Mouse (Mus musculus): Measurements from ENCODE around the gene Ctsf. TPM values are rescaled to one million over a fixed set of nuclear protein-coding genes. Genes with fewer than 3 reads are reported as not detected.

Gene Ctsf
- polyA plus RNA-seq, 1 experiment from 2014 or later, result 42.2 TPM

DNA sequence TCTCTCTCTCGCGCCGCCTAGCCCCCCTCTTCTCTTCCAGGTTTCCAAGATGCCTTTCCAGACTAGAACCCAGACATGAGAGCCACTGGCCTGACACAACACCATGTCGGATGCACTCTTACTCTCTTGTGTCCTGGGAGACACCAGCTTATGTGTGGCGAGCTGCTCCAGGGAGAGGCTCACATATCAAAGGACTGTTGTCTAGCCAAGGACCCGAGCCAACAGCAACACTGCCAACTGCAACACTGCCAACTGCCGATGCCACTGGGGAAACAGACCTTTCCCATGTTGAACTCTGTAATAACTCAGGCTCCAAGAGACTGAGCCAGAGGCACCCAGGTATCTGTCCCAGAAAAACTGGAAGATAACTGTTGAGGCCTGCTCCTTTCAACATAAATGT is 25.8 kb upstream of the Ctsf start:
- no peak overlapping the region for H3K27ac ChIP-seq (replicated peaks)
- no peaks in the 10 kb centered on the region for H3K9me3 ChIP-seq
- H3K9ac ChIP-seq, result no peak overlapping the region
- no peak overlapping the region for H3K4me3 ChIP-seq
- H3K4me2 ChIP-seq, result no peak overlapping the region
- ATAC-seq (ENCODE audit: extremely low read depth, insufficient number of reproducible peaks, low FRiP score, low TSS enrichment), result no peak
- H3K4me1 ChIP-seq, result no peaks in the 10 kb centered on the region
- WGBS, result 58% methylated on average over 7 of the region's 7 CpGs
- H3K27me3 ChIP-seq (replicated peaks), result no peaks in the 10 kb centered on the region
- H3K36me3 ChIP-seq, result peaks cover 69% of the 10 kb centered on the region

DNA sequence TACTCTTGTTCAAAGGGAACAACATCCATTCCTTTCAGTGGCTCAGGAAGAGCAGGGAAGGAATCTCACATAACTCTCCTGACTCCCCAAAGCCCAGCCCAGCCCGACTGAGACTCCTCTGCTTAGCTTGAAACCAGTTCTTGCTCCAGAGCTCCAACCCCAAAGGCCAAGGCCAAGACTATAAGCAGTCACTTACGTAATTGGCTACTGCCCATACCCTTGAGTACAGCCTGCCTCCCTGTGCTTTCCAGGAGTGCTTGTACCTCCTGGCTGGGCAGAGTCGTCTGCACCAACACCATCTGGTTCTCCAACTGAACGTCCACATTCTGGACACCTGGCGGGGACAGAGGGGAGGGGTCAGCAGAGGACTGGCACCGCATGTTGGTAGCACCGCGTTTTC is 21.0 kb upstream of the Ctsf start:
- Histone ChIP-seq H3K4me1 (peaks cover 11% of the 10 kb centered on the region), H3K9ac (no peak overlapping the region), H3K9me3 (no peaks in the 10 kb centered on the region), H3K4me2 (no peak overlapping the region), H3K4me3 (no peak overlapping the region), H3K27ac (replicated peaks) (no peak overlapping the region), H3K36me3 (peaks cover 36% of the 10 kb centered on the region), H3K27me3 (replicated peaks) (no peaks in the 10 kb centered on the region)
- ATAC-seq (ENCODE audit: extremely low read depth, insufficient number of reproducible peaks, low FRiP score, low TSS enrichment), result no peak
- WGBS, result 78% methylated on average over 8 of the region's 8 CpGs

DNA sequence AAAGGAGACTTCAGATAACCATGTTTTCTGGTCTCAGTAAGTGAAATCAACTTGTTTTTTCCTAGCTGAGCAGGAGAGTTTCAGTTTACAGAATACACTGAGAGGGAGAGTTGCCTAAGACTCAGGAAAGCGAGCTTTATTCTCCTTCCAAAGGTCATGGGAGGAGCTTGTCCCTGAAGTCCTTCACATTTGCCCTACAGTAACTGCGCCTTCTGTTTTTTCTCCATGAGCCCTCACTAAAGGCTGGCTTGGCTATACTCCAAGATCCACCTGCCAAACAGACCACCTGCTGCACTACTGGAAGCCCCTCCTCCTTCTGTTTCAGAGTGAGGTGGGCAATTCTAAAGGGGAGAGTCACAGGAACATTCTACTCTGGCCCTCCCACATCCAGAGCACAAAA is 18.8 kb upstream of the Ctsf start:
- ATAC-seq (ENCODE audit: extremely low read depth, insufficient number of reproducible peaks, low FRiP score, low TSS enrichment), result no peak
- peaks cover 23% of the 10 kb centered on the region for H3K36me3 ChIP-seq
- peaks cover 17% of the 10 kb centered on the region for H3K4me1 ChIP-seq
- 87% methylated on average over 2 of the region's 2 CpGs for WGBS
- peaks cover 17% of the 10 kb centered on the region for H3K27me3 ChIP-seq (replicated peaks)
- H3K9me3 ChIP-seq, result no peaks in the 10 kb centered on the region
- H3K4me2 ChIP-seq, result no peak overlapping the region
- H3K9ac ChIP-seq, result no peak overlapping the region
- H3K27ac ChIP-seq (replicated peaks), result no peak overlapping the region
- no peak overlapping the region for H3K4me3 ChIP-seq

DNA sequence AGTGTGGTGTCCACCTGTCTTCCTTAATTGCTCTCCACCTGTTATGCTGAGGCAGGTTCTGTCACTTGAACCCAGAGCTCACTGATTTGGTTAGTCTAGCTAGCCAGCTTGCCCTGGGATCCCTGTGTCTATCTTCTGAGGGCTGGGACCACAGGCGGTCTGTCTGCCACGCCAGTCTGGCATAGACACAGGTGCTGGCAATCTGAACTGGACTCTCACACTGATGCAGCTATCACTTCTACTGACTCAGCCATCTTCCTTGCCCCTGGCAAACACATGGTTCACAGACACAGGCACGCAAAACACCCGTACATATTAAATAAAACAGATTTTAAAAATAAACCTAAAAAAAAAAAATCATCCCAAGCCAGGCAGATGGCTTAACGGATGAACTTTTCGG is 17.9 kb upstream of the Ctsf start:
- WGBS, result 89% methylated on average over 6 of the region's 6 CpGs
- no peak for ATAC-seq (ENCODE audit: extremely low read depth, insufficient number of reproducible peaks, low FRiP score, low TSS enrichment)
- H3K9ac ChIP-seq, result no peak overlapping the region

DNA sequence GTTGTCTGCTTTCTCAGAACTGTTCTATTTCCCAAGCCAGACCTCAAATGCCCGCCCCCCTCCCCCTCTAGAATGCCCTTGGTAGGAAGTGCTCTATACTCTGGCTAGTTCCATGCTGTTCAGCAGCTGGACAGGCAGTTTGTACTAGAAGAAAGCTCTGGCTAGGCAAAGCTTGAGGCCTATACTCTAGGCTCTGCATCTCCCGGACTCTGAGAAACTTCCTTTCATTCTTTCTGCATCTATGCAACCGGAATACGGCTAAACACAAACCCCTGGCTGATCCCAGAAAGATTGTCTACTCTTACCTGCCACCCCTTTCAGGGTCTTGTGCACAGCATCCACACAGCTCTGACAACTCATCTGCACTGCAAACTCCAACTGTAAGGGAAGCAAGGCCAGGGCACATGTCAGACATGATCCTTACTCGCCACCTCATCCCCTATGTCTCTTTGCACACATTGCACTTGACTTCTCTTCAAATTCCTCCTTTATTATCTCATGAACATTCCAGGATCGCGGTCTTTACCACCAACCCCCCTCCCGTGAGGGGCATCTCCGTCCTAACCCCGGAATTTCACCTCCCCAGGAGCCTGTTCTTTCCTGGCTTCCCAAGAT is 16.3 kb upstream of the Ctsf start:
- 25% methylated on average over 10 of the region's 10 CpGs for WGBS
- H3K27ac ChIP-seq (replicated peaks), result peak overlapping the region; percentile 43; the same call in 1 of the 2 replicates
- peak overlapping the region; percentile 90 for H3K9ac ChIP-seq
- H3K4me2 ChIP-seq, result peak overlapping the region; percentile 89
- H3K9me3 ChIP-seq, result no peaks in the 10 kb centered on the region
- ATAC-seq (ENCODE audit: extremely low read depth, insufficient number of reproducible peaks, low FRiP score, low TSS enrichment), result no peak
- H3K4me1 ChIP-seq, result peaks cover 17% of the 10 kb centered on the region
- H3K4me3 ChIP-seq, result peak overlapping the region; percentile 72
- H3K36me3 ChIP-seq, result 0 out of 2 replicates have a peak, but pooled peaks cover 3% of the 10 kb centered on the region
- H3K27me3 ChIP-seq (replicated peaks), result peaks cover 41% of the 10 kb centered on the region

More for the DNA sequence above, 17.9 kb upstream of the Ctsf start:
- H3K36me3 ChIP-seq, result peaks cover 15% of the 10 kb centered on the region
- H3K4me1 ChIP-seq, result peaks cover 17% of the 10 kb centered on the region
- no peak overlapping the region for H3K4me2 ChIP-seq
- H3K9me3 ChIP-seq, result no peaks in the 10 kb centered on the region
- H3K4me3 ChIP-seq, result no peak overlapping the region
- peaks cover 26% of the 10 kb centered on the region for H3K27me3 ChIP-seq (replicated peaks)
- no peak overlapping the region for H3K27ac ChIP-seq (replicated peaks)

DNA sequence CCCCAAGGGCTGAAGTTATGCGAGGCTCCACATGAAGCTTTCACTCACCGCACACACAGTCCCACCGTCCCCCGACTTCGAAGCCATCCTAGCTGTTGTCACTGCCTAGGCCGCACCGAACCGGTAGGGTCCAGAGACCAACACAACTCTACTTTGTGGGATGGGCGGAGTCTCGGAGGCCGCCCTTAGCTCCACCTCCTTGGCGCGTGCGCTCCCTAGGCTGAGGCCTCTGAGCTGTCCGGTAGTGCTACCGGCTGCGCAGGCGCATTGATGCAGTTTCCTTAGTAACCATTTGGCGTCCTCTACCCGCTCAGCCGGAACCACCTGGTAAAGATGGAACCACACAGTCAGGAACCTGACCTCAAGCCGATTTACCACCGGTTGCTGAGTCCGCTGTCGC is 15.8 kb upstream of the Ctsf start, which contains the start of the genes Ccs and Ccdc87:
Gene Ccs (minus strand): TSS at position 184 of the 400 bp plus-strand sequence.
Gene Ccdc87 (plus strand): TSS at position 218 of the 400 bp plus-strand sequence.
- peak within 1 kb of the TSS; percentile 90 for H3K9ac ChIP-seq
- H3K27ac ChIP-seq (replicated peaks), result peak within 1 kb of the TSS; percentile 43; the same call in 1 of the 2 replicates
- peaks cover 17% of the 10 kb centered on the region for H3K4me1 ChIP-seq
- H3K36me3 ChIP-seq, result 0 out of 2 replicates have a peak, but pooled peaks cover 3% of the 10 kb centered on the region
- peak within 1 kb of the TSS; percentile 89 for H3K4me2 ChIP-seq
- H3K9me3 ChIP-seq, result no peaks in the 10 kb centered on the region
- peak within 1 kb of the TSS; percentile 72 for H3K4me3 ChIP-seq
- ATAC-seq (ENCODE audit: extremely low read depth, insufficient number of reproducible peaks, low FRiP score, low TSS enrichment), result peak; percentile 95
- H3K27me3 ChIP-seq (replicated peaks), result peaks cover 41% of the 10 kb centered on the region
- under 1% methylated on average over 25 of the region's 25 CpGs for WGBS

DNA sequence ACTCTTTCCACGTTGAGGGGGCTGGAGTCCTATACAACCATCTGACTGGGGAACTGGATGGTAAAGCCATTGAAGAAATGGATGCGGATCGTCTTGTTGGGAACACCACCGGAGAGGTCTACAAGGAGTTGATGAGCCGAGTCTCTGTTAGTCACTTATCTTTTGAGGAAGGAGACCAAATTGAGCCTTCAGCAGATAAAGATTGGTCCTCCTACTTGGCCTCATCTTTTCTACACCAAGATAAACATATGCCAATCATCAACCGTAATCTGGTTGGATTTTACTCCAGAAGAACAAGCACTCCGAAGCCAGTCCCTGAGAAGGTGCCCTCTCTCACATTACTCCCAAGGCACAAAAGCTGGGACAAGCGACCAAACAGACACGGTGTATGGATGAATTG is 14.1 kb upstream of the Ctsf start:
- Histone ChIP-seq H3K4me2 (no peak overlapping the region), H3K27me3 (replicated peaks) (peaks cover 48% of the 10 kb centered on the region), H3K4me1 (peaks cover 17% of the 10 kb centered on the region), H3K9ac (no peak overlapping the region), H3K4me3 (no peak overlapping the region), H3K36me3 (no peaks in the 10 kb centered on the region), H3K27ac (replicated peaks) (no peak overlapping the region), H3K9me3 (no peaks in the 10 kb centered on the region)
- no peak for ATAC-seq (ENCODE audit: extremely low read depth, insufficient number of reproducible peaks, low FRiP score, low TSS enrichment)
- WGBS, result 71% methylated on average over 9 of the region's 9 CpGs

DNA sequence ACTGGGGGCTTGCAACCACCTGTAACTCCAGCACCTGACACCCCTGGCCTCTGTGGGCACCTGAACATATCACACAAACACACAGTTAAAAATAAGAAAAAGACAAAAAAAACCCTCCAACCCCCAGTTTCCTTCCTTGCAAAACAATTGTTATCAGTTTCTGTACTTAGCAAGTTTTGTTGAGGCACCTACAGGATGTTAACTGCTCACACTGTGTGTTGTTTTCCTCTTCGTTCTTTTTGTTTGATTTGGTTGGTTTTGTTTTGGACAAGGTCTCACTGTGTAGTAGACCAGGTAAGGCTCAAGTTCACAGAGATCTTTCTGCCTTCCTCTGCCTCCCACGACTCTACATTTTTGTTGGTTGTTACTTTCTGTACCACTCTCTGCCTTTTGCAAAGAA is 12.3 kb upstream of the Ctsf start:
- no peak for ATAC-seq (ENCODE audit: extremely low read depth, insufficient number of reproducible peaks, low FRiP score, low TSS enrichment)
- peaks cover 17% of the 10 kb centered on the region for H3K4me1 ChIP-seq
- WGBS, result 54% methylated on average over 2 of the region's 2 CpGs
- no peaks in the 10 kb centered on the region for H3K9me3 ChIP-seq
- H3K4me2 ChIP-seq, result no peak overlapping the region
- H3K36me3 ChIP-seq, result no peaks in the 10 kb centered on the region
- no peak overlapping the region for H3K9ac ChIP-seq
- no peak overlapping the region for H3K4me3 ChIP-seq
- H3K27ac ChIP-seq (replicated peaks), result no peak overlapping the region
- H3K27me3 ChIP-seq (replicated peaks), result peaks cover 51% of the 10 kb centered on the region

DNA sequence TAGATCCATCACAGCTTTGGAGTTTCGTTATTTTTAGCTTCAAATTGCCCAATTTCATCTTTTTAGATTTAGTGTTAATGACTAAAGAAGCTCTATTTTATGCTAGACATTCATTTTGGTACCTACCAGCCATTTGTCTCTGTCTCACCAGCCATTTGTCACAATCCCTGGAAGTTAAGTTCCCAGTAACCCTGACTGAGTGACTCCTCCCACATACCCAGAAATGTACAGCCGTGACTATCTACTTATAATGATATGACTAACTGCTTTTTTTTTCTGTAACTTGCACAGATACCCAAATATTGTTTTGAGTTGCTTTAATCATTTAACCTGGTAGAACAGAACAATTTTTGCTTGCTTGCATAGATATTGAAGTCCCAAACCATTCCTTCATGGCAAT is 9.1 kb upstream of the Ctsf start:
- Histone ChIP-seq H3K9ac (no peak overlapping the region), H3K4me1 (no peaks in the 10 kb centered on the region), H3K4me2 (no peak overlapping the region), H3K4me3 (no peak overlapping the region), H3K27ac (replicated peaks) (no peak overlapping the region), H3K27me3 (replicated peaks) (peaks cover 54% of the 10 kb centered on the region), H3K36me3 (no peaks in the 10 kb centered on the region), H3K9me3 (no peaks in the 10 kb centered on the region)
- 50% methylated on average over 2 of the region's 2 CpGs for WGBS
- no peak for ATAC-seq (ENCODE audit: extremely low read depth, insufficient number of reproducible peaks, low FRiP score, low TSS enrichment)

DNA sequence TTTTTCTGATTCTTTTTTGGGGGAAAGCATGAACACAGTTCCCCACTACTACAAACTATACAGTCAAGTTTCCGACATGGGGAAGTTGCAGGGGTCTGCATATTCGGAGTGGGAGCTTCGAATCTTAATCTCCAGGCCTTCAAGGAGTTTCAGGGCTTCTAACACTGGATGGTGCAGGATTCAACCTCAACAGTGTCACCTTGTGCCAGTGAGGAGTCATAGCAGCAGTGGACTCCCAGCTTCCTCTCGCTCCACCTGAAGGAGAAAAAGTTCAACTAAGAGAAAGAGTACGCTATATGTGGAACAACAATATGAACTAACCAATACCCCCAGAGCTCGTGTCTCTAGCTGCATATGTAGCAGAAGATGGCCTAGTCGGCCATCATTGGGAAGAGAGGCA is 7.4 kb upstream of the Ctsf start:
- H3K4me3 ChIP-seq, result no peak overlapping the region
- H3K27ac ChIP-seq (replicated peaks), result no peak overlapping the region
- peaks cover 43% of the 10 kb centered on the region for H3K27me3 ChIP-seq (replicated peaks)
- no peak overlapping the region for H3K4me2 ChIP-seq
- ATAC-seq (ENCODE audit: extremely low read depth, insufficient number of reproducible peaks, low FRiP score, low TSS enrichment), result no peak
- no peaks in the 10 kb centered on the region for H3K4me1 ChIP-seq
- H3K36me3 ChIP-seq, result no peaks in the 10 kb centered on the region
- H3K9ac ChIP-seq, result no peak overlapping the region
- H3K9me3 ChIP-seq, result no peaks in the 10 kb centered on the region
- WGBS, result 22% methylated on average over 7 of the region's 7 CpGs

DNA sequence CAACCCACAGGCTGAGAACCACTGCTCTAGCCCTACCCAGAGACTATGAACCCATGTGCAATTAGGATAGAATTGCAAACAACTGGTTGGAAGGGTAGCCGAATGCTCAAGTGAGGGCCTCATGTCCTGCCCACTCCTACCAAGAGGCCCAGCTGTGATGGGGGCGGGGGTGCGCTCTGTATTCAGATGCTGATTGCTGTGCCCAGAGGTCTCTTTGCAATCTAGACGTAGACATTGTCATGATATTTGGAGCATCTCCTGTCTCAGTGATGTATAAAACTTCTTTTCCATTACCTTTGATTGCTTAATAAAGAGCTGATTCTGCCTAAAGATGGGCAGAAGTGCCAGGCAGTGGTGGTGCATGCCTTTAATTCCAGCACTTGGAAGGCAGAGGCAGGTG is 5.1 kb upstream of the Ctsf start:
- no peak overlapping the region for H3K4me2 ChIP-seq
- H3K4me3 ChIP-seq, result no peak overlapping the region
- no peak overlapping the region for H3K9ac ChIP-seq
- H3K9me3 ChIP-seq, result no peaks in the 10 kb centered on the region
- H3K4me1 ChIP-seq, result peaks cover 4% of the 10 kb centered on the region; the same call in 1 of the 2 replicates
- WGBS, result 53% methylated on average over 4 of the region's 4 CpGs
- H3K36me3 ChIP-seq, result no peaks in the 10 kb centered on the region
- no peak for ATAC-seq (ENCODE audit: extremely low read depth, insufficient number of reproducible peaks, low FRiP score, low TSS enrichment)
- H3K27ac ChIP-seq (replicated peaks), result no peak overlapping the region
- peaks cover 40% of the 10 kb centered on the region for H3K27me3 ChIP-seq (replicated peaks)

DNA sequence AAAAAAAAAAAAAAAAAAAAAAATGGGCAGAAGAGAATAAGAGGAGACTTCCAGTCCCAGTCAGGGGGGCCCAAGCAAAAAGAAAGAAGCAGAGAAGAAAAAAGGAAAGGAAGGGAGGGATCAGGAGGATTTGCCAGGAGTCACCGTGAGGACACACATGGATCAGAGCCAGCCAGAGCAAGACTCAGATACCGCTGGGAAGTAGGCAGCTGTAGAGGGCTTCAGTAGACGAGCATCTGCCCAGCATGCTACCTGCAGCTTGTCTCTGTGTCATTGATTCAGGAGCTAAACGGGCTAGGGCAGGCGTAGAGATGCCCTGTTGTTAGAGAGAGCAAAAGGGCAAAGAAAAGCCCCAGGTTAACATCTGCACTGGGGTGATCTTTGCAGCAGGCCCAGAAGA is 4.6 kb upstream of the Ctsf start:
- Histone ChIP-seq H3K27me3 (replicated peaks) (peaks cover 40% of the 10 kb centered on the region), H3K4me3 (no peak overlapping the region), H3K4me2 (no peak overlapping the region), H3K36me3 (no peaks in the 10 kb centered on the region), H3K9me3 (no peaks in the 10 kb centered on the region), H3K27ac (replicated peaks) (no peak overlapping the region), H3K4me1 (peaks cover 4% of the 10 kb centered on the region; the same call in 1 of the 2 replicates), H3K9ac (no peak overlapping the region)
- WGBS, result 40% methylated on average over 5 of the region's 5 CpGs
- no peak for ATAC-seq (ENCODE audit: extremely low read depth, insufficient number of reproducible peaks, low FRiP score, low TSS enrichment)

Data from heart, embryonic 13.5 days (tissue).